Mouse (Mus musculus): ENCODE results near the gene Hoxa2.

Gene Hoxa2

DNA sequence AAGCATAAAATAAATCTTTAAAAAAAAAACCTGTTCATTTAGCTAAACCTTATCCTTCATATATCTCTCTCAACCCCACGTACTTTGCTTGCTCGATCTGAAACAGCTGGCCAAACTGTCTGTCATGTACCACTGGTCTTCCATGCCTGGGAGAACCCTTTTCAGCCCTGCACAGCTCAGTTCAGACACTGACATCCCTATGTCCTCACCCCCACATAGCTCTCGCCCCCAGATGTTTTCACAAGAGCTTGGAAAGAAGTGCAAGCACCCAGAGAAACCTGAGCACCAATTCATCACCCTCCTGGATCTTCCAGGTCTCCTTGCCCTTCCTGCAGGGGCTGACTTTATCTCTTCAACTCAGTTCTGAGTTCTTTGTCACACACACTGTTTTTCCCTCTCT lies 43.5 kb downstream of the Hoxa2 start:
- no peak for DNase-seq

DNA sequence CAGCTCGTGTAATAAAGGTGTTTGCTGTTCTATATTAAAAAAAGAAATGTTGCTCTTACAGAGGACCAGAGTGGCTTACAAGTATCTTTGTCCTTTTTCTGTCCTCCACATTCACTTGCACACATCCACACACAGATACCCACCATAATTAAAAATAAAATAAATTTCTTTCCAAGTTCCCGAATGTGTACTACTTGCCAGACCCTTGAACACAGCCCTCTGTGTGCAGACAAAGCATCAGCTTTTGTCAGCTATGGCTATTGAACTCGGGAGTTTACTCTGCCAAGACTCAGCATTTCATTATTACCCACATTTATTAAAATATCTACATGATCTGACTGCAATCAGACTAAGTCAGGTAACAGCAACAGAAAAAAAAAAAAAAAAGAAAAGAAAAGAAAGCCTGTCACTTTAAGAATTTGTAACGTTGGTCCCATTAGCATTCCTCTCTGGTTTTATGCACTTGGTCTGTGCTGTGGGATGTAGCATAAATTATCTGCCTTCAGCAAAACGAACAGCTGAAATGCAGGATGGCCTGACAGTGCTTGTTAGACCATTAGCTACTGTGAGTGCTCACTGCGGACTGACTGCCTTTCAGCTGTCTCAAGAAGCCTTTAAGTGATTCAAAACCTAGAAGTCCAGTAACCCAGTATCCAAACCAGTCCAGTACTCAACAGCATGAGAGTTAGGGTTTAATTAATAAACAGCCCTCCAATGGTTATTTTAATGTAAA lies 45.6 kb downstream of the Hoxa2 start:
- no peak for DNase-seq

DNA sequence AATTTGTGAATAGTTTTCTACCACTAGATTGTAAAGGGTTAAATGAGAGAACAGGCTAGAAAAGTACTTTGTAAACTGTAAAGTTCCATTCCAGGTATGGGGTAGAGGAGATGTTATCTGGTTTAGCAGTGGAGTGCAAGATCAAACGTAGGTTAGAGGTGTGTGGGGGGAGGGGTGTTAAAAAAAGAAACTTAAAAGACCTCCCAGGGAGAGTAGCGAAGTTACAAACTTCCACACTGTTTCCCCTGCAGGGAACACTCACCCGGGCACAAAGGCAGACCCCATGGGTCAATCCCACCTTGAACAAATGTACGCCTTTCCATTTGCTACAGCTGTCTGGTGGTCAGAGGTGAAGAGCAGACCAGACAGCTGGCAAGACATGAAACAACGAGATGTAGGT lies 48.7 kb downstream of the Hoxa2 start:
- no peak for DNase-seq

Data from thymus, postnatal 4 days (tissue).